Mouse (Mus musculus): ENCODE results near the gene Pbx1. TPM values are rescaled to one million over a fixed set of nuclear protein-coding genes. Genes with fewer than 3 reads are reported as not detected.

The Pbx1 gene
- total RNA-seq, 4 experiments from 2014 or later: 136 to 166 (median 145) TPM

DNA sequence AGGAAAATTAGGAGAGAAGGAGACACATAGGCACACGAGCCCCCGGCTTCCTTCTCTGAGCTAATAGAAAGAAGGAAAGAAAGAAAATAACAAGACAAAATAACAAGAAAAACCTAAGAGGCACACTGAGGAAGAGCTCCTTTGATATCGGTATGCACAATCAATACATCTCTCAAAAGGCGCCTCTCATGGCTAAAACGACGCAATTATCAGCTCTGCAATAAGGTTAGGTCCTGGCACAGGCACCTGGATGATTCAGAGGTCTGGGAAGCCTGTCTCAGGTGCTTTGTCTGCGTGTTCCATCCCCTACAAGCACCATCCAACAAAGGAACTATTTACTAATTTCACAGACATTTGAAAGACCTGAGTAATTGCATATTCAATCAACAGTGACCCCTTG lies 5.8 kb downstream of the Pbx1 start:
- DNase-seq (ENCODE audit: low spot score in 2 of 2): no peak

DNA sequence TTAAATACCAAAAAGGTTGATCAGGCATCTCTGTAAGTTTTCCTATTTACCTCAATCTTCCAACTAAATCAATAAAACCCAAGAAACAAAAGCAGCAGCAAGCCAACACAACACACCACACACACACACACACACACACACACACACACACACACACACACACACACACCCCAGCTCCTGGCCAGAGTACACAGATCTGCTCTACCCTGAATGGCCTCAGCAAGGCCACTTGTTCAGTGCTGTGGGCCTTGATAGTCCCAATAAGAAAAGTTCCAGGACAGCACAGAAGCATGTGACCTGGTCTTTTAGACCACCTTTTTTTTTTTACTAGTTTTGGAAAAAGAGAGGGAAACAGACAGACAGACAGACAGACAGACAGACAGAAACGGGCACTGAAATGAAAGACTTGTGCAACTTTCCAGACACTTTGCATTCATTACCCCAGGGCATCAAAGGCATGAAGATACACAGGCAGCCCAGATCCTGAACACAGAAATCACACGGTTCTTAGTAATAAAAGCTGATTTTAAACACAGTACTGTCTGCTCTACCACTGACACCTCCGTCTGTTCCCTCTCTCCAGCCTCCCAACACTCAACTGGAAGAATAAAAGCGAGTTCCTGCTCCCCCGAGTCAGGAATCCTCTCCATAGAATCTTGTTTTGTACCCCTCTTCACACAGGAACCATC lies 6.9 kb downstream of the Pbx1 start:
- DNase-seq (ENCODE audit: low spot score in 2 of 2): no peak

DNA sequence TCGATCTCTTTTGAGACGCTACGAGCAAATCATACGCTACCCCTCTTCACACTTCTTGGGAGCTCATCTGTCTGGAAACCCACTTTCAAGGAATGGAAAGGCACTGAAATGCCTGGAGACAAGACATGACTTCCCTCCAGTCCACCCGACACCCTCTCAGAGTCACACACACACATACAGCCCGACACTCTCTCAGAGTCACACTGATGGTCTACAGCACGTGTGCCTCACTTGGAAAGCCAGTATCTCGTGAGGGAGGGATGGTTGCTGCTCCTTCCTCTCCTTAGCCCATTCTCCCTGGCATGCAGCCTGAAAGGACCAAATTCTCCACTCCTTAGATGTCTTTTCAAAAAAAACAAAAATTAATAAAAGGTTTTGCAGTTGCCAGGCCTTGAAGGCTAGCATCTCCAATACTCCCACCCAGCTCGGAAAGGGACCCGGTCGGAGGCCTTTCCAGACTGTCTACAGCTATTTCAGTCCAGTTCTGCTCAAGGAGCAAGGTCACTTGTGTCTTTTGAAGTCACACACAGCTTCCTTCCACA lies 8.6 kb downstream of the Pbx1 start:
- no peak for DNase-seq (ENCODE audit: low spot score in 2 of 2)

DNA sequence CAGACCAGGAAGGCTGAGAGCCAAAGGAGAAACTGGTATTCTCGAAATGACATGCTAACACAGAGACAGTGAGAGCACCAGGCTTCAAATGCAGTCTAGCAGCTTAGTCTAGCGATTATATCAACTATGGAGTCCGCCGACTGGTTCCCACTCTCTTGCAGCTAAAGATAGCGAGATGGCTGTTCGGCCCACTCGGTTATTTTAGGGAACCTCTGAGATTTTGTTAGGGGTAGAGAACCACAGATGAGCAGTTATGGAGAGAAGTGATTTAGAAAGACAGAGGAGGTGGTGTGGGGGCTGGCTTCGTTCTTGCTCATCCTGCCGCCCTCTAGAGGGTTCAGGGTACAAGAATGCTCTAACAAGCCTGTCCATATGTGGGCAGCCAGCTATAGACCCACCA lies 13.2 kb downstream of the Pbx1 start:
- DNase-seq (ENCODE audit: low spot score in 2 of 2): peak in 1 of 2 experiments; percentile 87

DNA sequence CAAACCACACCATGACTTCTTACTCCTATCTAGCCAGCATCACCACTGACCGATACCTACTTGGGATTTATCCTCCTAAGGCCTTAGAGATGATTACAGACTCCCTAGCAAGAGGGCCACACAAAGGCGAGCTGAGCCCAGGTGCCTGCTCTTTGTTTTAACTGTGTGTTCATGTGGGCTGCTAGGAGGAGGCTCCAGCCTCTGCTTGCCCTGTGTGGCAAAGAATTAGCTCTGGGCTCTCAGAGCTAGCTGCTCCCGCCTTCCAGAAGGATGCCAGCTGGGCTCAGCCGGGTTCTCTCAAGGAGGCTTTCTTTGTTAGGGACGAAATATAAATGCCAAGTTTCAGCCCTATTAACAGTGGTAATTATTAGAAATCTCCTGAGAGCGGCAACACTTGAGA lies 14.4 kb downstream of the Pbx1 start:
- no peak for DNase-seq (ENCODE audit: low spot score in 2 of 2)

DNA sequence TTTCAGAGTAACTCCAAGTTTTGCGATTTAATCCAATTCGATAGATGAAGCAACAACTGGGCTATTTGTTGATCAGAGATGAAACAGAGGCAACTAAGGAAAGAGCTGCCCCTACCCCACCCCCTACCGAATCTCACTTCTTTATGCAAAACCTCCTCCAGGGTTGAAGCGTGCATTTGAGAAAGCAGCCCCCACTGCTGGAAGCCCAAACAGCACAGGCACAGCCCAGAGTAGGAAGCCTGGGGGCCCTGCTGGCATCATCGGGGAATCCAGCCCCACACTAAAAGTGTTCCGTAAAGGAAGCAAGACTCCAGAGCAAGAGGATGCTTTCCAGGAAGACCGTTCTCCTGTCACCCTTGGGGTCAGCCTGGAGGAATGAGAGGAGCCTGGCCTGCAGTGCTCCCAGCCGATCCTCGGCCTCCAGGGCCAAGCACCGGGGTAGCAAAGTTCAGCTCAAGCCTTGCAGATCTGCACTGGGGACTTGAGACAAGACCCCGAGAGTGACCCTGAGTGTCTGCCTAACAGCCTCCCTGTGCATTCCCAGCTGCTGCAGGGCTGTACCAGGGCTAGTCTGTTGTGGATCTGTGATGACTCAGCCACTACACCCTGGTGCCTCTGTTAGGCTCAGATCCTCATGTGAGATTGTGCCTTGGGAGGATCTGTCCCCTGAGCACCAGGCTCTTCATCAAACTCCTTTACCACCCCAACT lies 15.2 kb downstream of the Pbx1 start:
- no peak for DNase-seq (ENCODE audit: low spot score in 2 of 2)

DNA sequence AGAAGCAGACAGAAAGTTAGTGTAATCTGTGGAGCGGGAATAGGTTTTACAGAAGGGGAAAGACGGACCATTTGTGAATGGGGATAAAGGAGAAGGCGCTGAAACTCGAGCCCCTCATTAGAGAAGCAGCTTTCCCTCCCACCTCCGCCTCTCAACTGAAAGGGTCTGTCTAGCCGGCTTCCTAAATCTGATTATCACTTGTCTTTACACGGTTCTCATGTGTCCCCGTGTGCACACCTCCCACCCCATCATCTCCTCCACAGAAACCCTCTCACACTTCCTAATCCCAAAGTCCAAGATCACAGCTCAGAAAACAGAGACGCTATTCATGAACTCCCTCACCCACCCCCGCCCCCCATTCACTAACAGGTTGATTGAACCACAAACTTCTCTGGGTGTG lies 21.5 kb downstream of the Pbx1 start:
- DNase-seq (ENCODE audit: low spot score in 2 of 2): no peak

DNA sequence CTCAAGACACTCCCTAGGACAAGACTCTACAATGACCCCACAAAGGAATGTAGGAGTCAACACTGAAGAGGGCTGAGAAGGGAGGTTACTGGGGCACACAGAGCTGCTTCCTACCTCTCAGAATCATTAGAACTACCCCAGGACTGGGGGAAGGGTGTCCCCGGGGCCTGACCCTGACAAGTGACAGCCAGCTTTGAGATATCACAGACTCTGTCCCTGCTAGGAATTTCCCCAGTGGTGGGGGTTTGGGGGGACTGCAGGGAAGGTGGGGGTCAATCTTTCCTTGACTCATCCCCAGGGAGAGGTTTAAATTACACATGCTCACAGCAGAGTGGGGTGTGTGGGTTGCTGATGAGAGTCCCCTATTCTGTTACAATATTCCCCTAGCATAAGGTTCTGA lies 22.0 kb downstream of the Pbx1 start:
- DNase-seq (ENCODE audit: low spot score in 2 of 2): no peak

DNA sequence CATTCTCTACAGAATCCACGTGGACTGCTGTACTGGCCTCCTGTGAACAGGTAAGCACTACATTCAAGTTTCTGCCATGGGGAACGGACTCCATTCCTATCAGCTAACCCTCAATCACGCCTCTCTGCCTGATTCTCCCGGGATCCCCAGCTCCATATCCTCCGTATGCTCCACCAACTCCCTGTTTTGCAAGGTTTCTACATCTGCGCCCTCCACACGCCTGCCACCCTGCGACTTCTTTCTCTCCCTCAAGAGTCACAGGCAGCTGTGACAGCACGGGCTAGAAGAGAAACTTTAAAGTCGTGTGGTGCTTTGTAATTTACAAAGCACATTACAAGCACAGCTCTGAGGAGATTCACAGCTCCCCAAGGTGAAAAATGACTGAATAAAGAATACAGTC lies 23.3 kb downstream of the Pbx1 start:
- no peak for DNase-seq (ENCODE audit: low spot score in 2 of 2)

DNA sequence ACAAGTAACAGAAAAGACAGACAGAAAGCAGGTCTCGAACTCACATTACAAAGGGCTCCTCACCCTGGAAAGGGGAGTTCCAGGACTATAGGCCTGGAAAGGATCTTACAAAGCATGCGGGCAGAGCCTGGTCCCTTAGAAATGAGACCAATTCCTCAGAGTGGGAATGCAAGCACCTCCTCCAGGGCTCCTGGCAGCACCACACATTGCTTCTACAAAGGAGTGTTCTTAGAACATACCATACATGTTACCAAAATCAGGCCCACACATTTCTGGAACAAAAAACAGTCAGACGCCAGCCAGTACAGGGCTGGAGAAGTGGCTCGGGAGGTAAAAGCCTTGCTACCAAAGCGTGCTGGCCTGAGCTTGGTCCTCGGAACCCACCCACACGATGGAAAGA lies 24.1 kb downstream of the Pbx1 start:
- no peak for DNase-seq (ENCODE audit: low spot score in 2 of 2)

DNA sequence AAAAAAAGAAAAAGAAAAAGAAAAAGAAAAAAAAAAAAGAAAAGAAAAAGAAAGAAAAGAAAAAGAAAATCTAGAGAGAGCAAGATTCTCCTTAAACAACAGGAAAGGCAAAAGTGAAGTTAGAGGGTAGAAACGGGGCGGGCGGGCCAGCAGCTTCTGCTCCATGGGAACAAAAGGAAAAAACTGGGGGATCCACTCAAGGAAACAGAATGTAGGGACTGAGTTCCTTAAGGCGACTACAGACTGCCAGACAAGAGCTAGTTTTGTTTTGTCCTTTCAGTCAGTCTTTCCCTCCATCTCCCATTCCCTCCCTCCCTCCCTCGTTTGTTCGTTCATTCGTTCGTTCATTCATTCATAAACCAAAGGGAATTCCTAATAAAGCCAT lies 25.8 kb downstream of the Pbx1 start:
- no peak for DNase-seq (ENCODE audit: low spot score in 2 of 2)

DNA sequence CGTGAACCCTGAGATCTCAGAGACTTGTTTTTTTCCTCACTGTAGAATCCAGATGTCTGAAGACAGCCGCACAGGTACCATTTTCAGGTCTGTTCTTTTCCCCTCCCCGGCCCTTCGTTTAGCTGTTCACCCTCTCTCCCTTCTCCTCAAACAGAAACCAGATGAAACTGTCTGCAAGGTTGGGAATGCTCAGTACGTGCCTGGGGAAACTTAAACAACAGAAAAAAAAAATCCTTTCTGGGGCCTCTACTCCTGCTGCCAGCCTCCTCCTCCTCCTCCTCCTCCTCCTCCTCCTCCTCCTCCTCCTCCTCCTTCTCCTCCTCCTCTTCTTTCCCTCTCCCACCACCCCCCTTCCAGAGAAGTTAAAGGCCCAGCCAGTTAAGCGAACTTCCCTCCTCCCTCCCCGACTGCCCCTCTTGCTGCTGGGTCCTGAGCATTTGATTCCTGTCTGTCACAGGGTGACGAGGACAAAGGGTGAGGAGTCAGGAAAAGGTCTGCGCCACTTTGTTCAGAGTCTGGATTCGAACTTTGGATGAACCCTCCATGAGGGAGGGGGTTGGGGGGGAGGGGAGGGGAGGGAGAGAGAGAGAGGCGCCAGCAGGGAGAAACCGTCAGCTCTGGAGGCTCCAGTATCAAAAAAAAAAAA lies 26.3 kb downstream of the Pbx1 start:
- no peak for DNase-seq (ENCODE audit: low spot score in 2 of 2)

DNA sequence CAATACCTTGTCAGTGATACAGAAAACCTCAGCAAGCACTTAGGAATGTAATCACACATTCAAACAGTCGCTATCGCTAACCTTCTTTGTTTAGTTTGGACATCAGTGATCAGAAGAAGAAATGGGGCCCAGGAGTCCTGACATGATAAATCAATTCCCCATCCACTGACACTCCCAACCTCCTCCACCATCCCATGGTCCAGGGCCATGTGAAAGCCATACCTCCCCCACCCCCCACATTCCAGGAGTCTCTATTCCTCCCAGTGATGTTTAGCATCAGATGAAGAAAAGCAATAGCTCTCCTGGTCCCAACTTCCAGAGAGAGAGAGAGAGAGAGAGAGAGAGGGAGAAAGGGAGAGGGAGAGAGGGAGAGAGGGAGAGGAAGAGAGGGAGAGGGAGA lies 28.5 kb downstream of the Pbx1 start:
- DNase-seq (ENCODE audit: low spot score in 2 of 2): no peak

DNA sequence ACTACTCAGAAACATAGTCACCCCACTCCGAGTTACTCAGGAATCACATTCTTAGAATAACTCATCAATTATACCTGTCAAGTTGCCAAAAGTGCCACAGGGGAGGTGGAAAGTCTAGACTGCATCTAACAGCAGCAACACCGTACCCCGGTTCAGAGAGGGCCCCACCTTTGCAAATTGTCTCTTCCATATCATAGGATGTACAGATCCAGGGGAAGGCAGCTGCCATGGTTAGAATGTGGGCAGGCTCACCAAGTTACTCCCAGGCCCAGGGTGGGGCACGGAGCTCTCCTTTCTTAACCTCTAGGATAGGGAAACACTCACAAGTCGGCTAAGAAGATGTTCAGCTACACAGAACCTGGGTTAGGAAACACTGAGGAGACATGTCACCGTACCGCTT lies 29.4 kb downstream of the Pbx1 start:
- no peak for DNase-seq (ENCODE audit: low spot score in 2 of 2)

DNA sequence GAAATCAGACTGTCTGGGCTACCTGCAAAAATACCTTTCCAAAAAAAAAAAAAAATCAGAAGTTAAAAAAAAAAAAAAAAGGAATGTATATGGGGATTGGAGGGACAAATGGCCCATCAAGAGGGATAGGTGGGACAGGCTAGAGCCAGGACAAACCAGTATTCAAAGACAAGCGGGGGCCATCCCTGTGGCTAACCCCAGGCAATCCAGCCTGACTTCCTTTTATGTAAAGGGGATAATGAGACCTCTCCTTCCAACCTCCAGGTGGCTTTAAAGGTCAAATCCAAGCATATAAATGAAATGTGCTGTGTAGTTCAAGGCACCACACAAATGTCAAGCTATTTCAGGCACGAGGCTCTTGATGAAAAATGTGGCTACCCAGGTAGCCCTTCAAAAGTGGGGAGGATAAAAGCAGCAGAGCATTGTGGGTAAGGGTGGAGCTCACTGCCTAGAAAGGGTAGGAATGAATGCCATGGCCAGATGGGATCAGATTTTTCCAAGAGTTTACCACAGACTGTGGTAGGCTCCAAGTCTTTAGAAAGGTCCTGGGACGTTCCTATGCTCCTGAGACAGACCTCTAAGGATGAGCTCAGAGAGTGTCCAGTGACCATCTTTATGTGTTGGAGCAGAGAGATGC lies 36.4 kb downstream of the Pbx1 start:
- DNase-seq (ENCODE audit: low spot score in 2 of 2): no peak

DNA sequence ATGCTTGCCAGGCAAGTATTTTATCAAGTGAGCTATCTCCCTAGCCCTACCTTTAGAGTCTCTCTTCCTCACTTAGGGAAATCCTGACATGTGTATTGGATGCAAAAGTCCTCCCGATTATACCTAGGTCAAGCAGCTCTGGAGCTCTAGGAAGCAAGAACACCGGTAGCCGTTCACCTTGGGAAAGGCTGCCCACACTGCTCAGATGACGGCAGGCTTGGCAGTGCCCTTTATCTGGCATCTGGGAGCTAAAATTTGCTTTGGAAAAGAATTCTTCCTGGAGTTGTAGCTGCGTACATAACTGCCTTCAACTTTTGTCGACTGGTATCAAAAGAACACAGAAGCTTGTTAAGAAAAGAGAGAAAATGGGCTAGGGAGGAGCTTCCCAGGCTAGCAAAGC lies 37.5 kb downstream of the Pbx1 start:
- DNase-seq (ENCODE audit: low spot score in 2 of 2): no peak

DNA sequence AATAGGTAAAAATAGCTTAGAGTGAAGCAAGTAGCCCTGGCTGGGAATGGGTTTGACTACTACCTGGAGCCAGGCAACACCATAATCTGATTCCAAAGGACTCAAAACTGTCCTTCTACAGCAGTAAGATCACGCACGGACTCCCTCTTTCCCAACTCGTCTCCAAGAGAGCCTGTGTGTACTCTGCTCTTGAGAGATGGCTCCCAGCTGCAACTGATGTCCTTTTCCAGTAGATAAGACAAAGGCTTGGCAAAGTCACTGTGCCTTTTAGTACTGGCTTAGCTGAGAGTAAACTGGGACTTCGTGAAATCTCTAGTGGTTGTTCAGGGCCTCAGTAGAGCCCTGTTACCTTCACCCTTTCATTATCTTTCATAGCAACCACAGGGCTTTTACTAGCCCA lies 38.6 kb downstream of the Pbx1 start:
- no peak for DNase-seq (ENCODE audit: low spot score in 2 of 2)

DNA sequence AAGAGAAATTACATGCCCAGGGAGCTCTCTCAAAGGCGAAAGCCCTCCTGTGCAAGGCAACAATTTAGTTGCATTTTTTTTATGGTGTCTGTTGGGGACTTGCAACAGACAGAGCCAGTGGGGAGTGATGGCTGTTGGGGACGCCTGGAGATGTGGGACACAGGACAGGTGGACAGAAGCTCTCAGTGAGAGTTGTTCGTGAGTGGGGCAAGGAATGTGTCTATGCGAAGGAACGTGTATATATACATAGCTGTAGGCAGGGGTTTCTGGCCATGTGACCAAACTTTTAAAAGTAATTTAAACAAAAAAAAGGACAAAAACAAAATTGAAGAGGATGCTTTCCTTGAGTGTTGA lies 39.6 kb downstream of the Pbx1 start:
- no peak for DNase-seq (ENCODE audit: low spot score in 2 of 2)

DNA sequence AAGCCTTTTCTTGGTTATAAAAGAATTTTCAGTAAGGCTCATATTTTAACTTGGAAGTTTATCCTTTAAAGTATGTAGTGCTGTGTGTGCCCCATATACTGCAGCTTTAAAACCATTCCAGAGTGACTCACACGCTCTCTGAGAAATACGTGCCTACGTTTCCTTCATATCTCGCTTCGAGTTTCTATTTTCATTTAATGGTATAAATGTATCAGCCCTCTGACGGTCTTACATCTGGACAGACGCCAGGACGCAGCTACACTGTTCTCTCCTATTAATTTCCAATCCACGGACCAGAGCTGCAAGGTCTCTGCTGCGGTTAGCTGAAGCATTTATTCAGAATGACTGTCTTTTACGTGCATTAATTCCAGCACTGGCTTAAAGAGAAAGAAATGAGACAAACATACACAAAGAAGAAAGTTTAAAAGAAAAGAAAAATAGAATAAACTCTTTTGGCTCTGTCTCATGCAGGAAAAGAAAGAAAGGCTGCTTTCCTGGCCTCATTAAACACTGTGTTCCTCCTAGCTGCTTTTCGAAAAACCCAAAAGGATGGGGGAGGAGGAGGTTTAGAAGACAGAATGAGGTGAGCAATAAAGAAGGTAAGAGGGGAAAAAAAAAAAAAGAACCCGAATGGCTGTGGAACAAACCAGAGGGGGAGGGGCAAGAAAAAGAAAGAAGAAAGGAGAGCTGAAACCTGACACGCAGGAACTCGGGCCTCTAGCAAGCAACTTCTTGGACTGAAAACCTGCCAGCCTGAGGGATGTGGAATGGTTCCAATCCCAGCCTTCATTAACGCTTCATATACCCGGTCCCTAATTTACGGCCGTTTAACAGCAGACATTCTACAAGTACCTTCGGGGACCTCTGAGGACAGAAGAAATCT lies 40.2 kb downstream of the Pbx1 start:
- peak in 1 of 2 experiments; percentile 35 for DNase-seq (ENCODE audit: low spot score in 2 of 2)

DNA sequence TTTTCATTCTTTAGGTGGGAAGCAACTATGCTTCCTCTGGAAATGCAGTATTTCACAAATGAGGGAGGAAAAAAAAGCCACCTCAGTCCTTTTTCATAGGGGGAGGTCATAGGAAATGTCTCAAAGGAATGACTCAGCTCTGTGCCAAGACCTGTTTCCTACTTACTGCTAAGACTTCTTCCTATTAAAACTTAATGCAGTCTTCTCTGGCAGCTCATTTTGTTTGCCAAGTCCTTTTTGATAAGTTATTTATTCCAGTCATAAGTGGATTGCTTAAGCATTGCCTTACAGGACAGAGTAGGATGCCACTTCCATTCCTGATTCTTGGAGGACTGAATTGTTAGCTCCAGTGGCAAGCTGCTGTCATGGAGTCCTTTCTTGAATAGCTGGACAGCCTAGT lies 41.3 kb downstream of the Pbx1 start:
- no peak for DNase-seq (ENCODE audit: low spot score in 2 of 2)

DNA sequence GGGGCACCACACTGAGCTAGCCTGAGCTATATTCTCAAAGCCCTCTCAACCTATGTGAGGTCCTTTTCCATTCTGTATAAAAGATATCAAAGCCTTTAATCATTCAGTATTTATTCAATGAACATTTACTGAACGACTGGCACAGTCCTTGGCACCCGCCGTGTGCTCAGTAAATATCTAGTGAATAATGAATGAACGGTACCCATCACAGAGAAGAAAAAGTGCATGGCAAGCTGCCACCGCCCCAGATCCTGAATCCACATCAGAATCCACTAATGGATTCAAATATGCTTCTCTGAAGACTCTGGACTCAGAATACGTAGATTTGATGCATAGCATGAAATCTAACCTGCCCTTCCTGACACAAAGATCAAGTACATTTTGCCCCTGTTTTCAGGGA lies 45.9 kb downstream of the Pbx1 start:
- no peak for DNase-seq (ENCODE audit: low spot score in 2 of 2)

Data from left cerebral cortex, adult 8-10 months (tissue).